Mouse (Mus musculus) thymus, postnatal 14 days (tissue): ENCODE results near the gene Fam155a.

ENCODE experiments used
- DNase-seq: peaks from one replicate; pipeline ENCODE4 v3.0.0; 2021

The Fam155a gene

GRCm38 (mm10) chr8:9159322-9159721 is 611.6 kb downstream of the Fam155a start:
- no peak for DNase-seq

GRCm38 (mm10) chr8:9158652-9159051 is 612.3 kb downstream of the Fam155a start:
- DNase-seq: no peak

GRCm38 (mm10) chr8:9157141-9157781 is 613.7 kb downstream of the Fam155a start:
- no peak for DNase-seq
